Mouse (Mus musculus) limb, embryonic 14.5 days (tissue): ENCODE results near the gene Kmt2a. TPM values are rescaled to one million over a fixed set of nuclear protein-coding genes. Genes with fewer than 3 reads are reported as not detected.

Experiments used
- ATAC-seq: fragments of 200-750 bp; cut with Nextera tagmentation; 2 replicates; pipeline ENCODE4 v1.8.0; 2017; ENCODE audit warnings: low read depth, moderate number of reproducible peaks, moderate TSS enrichment; ENCODE audit not compliant: low FRiP score
- DNase-seq: peaks from one replicate; pipeline ENCODE4 v3.0.0-alpha.2; 2015; ENCODE audit warnings: low spot score
- H3K27ac ChIP-seq: fragments of 300-500 bp; sonication (generic); replicated peaks from 2 replicates; pipeline ENCODE4 v1.5.1; 2014; ENCODE audit warnings: low read depth, mild to moderate bottlenecking, low read length, moderate library complexity, mixed read lengths
- H3K27me3 ChIP-seq: fragments of 300-500 bp; sonication (generic); 2 replicates; pipeline ENCODE4 v1.6.1; 2014; ENCODE audit warnings: low read length, mixed read lengths; ENCODE audit not compliant: control insufficient read depth, insufficient read depth
- H3K36me3 ChIP-seq: fragments of 300-500 bp; sonication (generic); 2 replicates; pipeline ENCODE4 v1.6.1; 2014; ENCODE audit warnings: mild to moderate bottlenecking, low read length, moderate library complexity, mixed read lengths; ENCODE audit not compliant: control insufficient read depth, insufficient read depth
- H3K4me1 ChIP-seq: fragments of 300-500 bp; sonication (generic); 2 replicates; pipeline ENCODE4 v1.6.1; 2014; ENCODE audit warnings: antibody characterized with exemption, low read length, mixed read lengths; ENCODE audit not compliant: control insufficient read depth, insufficient read depth
- H3K4me2 ChIP-seq: fragments of 300-500 bp; sonication (generic); replicated peaks from 2 replicates; pipeline ENCODE4 v1.6.1; 2014; ENCODE audit warnings: low read depth, mild to moderate bottlenecking, low read length, moderate library complexity; ENCODE audit not compliant: severe bottlenecking
- H3K4me3 ChIP-seq: fragments of 300-500 bp; sonication (generic); replicated peaks from 2 replicates; pipeline ENCODE4 v1.5.1; 2014; ENCODE audit warnings: low read length
- H3K9ac ChIP-seq: fragments of 300-500 bp; sonication (generic); 2 replicates; pipeline ENCODE4 v1.6.1; 2014; ENCODE audit warnings: mild to moderate bottlenecking, low read depth, low read length, moderate library complexity; ENCODE audit not compliant: severe bottlenecking
- H3K9me3 ChIP-seq: fragments of 300-500 bp; sonication (generic); 2 replicates; pipeline ENCODE4 v1.6.1; 2016; ENCODE audit warnings: low read length; ENCODE audit not compliant: control insufficient read depth
- POLR2A ChIP-seq: fragments of 200-500 bp; IDR thresholded peaks from 2 replicates; pipeline ENCODE4 v1.8.0; 2012; ENCODE audit warnings: inconsistent platforms, mild to moderate bottlenecking, moderate library complexity, borderline replicate concordance; ENCODE audit not compliant: insufficient read depth, insufficient read length; ENCODE audit errors: extremely low read depth
- WGBS: fragments of 180-500 bp; shearing (Covaris S2); extraction: QIAGEN DNeasy Blood & Tissue Kit; methylation state at CpG from one replicate; pipeline ENCODE4 v1.1.7; 2014; 5-methylcytosine and 5-hydroxymethylcytosine counted together
- polyA plus RNA-seq, 2 experiments: library from polyadenylated mRNA; depleted of rRNA in 1 of 2; stranded (reverse) in 1 of 2; unstranded in 1 of 2; fragments of >200 nt; fragmentation: Nextera tagmentation in 1 of 2; extraction: Ambion mirVana in 1 of 2; gene quantifications; 2 replicates each; pipeline versions ENCODE4 v1.2.1 to v1.2.3; 2012 to 2014

The Kmt2a gene
- polyA plus RNA-seq (2012; rRNA removed) (21.7 and 28.3 TPM in 2 replicates), polyA plus RNA-seq (2014; fragmentation: Nextera tagmentation; extraction: Ambion mirVana) (16.8 and 18.9 TPM in 2 replicates)

GRCm38 (mm10) chr9:44881221-44881871 is at the start of gene Kmt2a:
TSS of gene Kmt2a (minus strand) at chr9:44881296.
- H3K4me3 ChIP-seq, result peak within 1 kb of the TSS; percentile 77
- DNase-seq (peak; percentile 93), ATAC-seq (peak; percentile 83)
- TF ChIP-seq POLR2A, result peak; percentile 58; the same call in 1 of the 2 replicates
- peak within 1 kb of the TSS; percentile 95 for H3K4me2 ChIP-seq
- peaks cover 30% of the 10 kb centered on the region for H3K4me1 ChIP-seq
- H3K27ac ChIP-seq, result peak within 1 kb of the TSS; percentile 97
- peak within 1 kb of the TSS; percentile 89 for H3K9ac ChIP-seq
- WGBS, result under 1% methylated on average over 27 of the region's 71 CpGs
- H3K27me3 ChIP-seq, result no peaks in the 10 kb centered on the region
- no peaks in the 10 kb centered on the region for H3K9me3 ChIP-seq
- peaks cover 8% of the 10 kb centered on the region for H3K36me3 ChIP-seq

GRCm38 (mm10) chr9:44921543-44921942 is 40.4 kb upstream of the Kmt2a start:
- Histone ChIP-seq H3K4me2 (peak overlapping the region; percentile 54), H3K27ac (peak overlapping the region; percentile 78), H3K4me3 (peak overlapping the region; percentile 94), H3K27me3 (no peaks in the 10 kb centered on the region), H3K9me3 (no peaks in the 10 kb centered on the region), H3K36me3 (peaks cover 14% of the 10 kb centered on the region), H3K9ac (peak overlapping the region; percentile 88), H3K4me1 (peaks cover 5% of the 10 kb centered on the region; the same call in 1 of the 2 replicates)
- 66% methylated on average over 2 of the region's 2 CpGs for WGBS
- ATAC-seq (no peak), DNase-seq (no peak)
- no peak for TF ChIP-seq POLR2A

GRCm38 (mm10) chr9:44921123-44921468 is 40.0 kb upstream of the Kmt2a start:
- peak overlapping the region; percentile 54 for H3K4me2 ChIP-seq
- H3K4me3 ChIP-seq, result peak overlapping the region; percentile 94
- 1% methylated on average over 8 of the region's 8 CpGs for WGBS
- H3K4me1 ChIP-seq, result peaks cover 5% of the 10 kb centered on the region; the same call in 1 of the 2 replicates
- peaks cover 11% of the 10 kb centered on the region for H3K36me3 ChIP-seq
- no peak for DNase-seq
- no peaks in the 10 kb centered on the region for H3K27me3 ChIP-seq
- 0 out of 2 replicates have a peak, but pooled peaks have one; percentile 24 for TF ChIP-seq POLR2A
- H3K9me3 ChIP-seq, result no peaks in the 10 kb centered on the region
- peak; percentile 86 for ATAC-seq
- peak overlapping the region; percentile 88 for H3K9ac ChIP-seq
- peak overlapping the region; percentile 78 for H3K27ac ChIP-seq

GRCm38 (mm10) chr9:44920374-44921122 is 39.5 kb upstream of the Kmt2a start, which contains the start of gene Atp5l:
TSS of gene Atp5l (minus strand) at chr9:44920742.
- Histone ChIP-seq H3K4me3 (peak within 1 kb of the TSS; percentile 94), H3K36me3 (peaks cover 6% of the 10 kb centered on the region), H3K27me3 (no peaks in the 10 kb centered on the region), H3K9ac (peak within 1 kb of the TSS; percentile 88), H3K27ac (peak within 1 kb of the TSS; percentile 78), H3K4me1 (peaks cover 5% of the 10 kb centered on the region; the same call in 1 of the 2 replicates), H3K4me2 (peak within 1 kb of the TSS; percentile 69), H3K9me3 (no peaks in the 10 kb centered on the region)
- DNase-seq (peak; percentile 100), ATAC-seq (peak; percentile 93)
- WGBS, result under 1% methylated on average over 44 of the region's 48 CpGs
- TF ChIP-seq POLR2A, result 0 out of 2 replicates have a peak, but pooled peaks have one; percentile 41

- Histone ChIP-seq H3K4me3 (peak overlapping the region; percentile 94), H3K36me3 (0 out of 2 replicates have a peak, but pooled peaks cover 5% of the 10 kb centered on the region), H3K4me2 (peak overlapping the region; percentile 69), H3K4me1 (peaks cover 5% of the 10 kb centered on the region; the same call in 1 of the 2 replicates), H3K9ac (peak overlapping the region; percentile 88), H3K27me3 (no peaks in the 10 kb centered on the region), H3K27ac (no peak overlapping the region), H3K9me3 (no peaks in the 10 kb centered on the region)
- no peak for ATAC-seq
- DNase-seq, result no peak
- WGBS, result 39% methylated on average over 2 of the region's 2 CpGs
- TF ChIP-seq POLR2A, result no peak
These were observed 38.5 kb upstream of the Kmt2a start for GRCm38 (mm10) chr9:44919606-44920005.
